Mouse (Mus musculus) testis, adult 2 months (tissue): ENCODE measurements around the gene Fam129a. TPM values are rescaled to one million over a fixed set of nuclear protein-coding genes. Genes with fewer than 3 reads are reported as not detected.

ENCODE experiments used
- H3K27ac ChIP-seq: fragments of 200-500 bp; 2 replicates; pipeline ENCODE4 v1.5.1; 2012; ENCODE audit warnings: low read depth, low read length; ENCODE audit not compliant: control insufficient read depth, insufficient read depth
- H3K27me3 ChIP-seq: fragments of 200-500 bp; 2 replicates; pipeline ENCODE4 v1.6.1; 2012; ENCODE audit warnings: mild to moderate bottlenecking, low read length, moderate library complexity; ENCODE audit not compliant: control insufficient read depth, insufficient read depth
- H3K36me3 ChIP-seq: fragments of 200-500 bp; 2 replicates; pipeline ENCODE4 v1.6.1; 2012; ENCODE audit warnings: mild to moderate bottlenecking, low read length; ENCODE audit not compliant: control insufficient read depth, insufficient read depth
- H3K4me1 ChIP-seq: fragments of 200-500 bp; 2 replicates; pipeline ENCODE4 v1.6.1; 2012; ENCODE audit warnings: low read length; ENCODE audit not compliant: control insufficient read depth, insufficient read depth
- H3K4me3 ChIP-seq: fragments of 200-500 bp; 2 replicates; pipeline ENCODE4 v1.5.1; 2012; ENCODE audit warnings: low read depth, mild to moderate bottlenecking, low read length, moderate library complexity, mixed read lengths; ENCODE audit not compliant: control insufficient read depth
- CTCF ChIP-seq: fragments of 200-500 bp; IDR thresholded peaks from 2 replicates; pipeline ENCODE4 v1.5.1; 2012; ENCODE audit warnings: low read depth, mild to moderate bottlenecking, inconsistent platforms, low read length, moderate library complexity; ENCODE audit not compliant: control insufficient read depth, insufficient read depth, insufficient replicate concordance
- POLR2A ChIP-seq: fragments of 200-500 bp; IDR thresholded peaks from 2 replicates; pipeline ENCODE4 v1.6.1; 2012; ENCODE audit warnings: low read depth, mild to moderate bottlenecking, inconsistent platforms, low read length, moderate library complexity; ENCODE audit not compliant: control insufficient read depth
- polyA plus RNA-seq: library from polyadenylated mRNA; depleted of rRNA; stranded (reverse); fragments of >200 nt; gene quantifications from 2 replicates; pipeline ENCODE4 v1.2.3, GENCODE M21; 2012; rRNA removed

Gene Fam129a
- polyA plus RNA-seq, 1 experiment = 8.8 TPM

GRCm38 (mm10) chr1:151766166-151766565 lies 195.2 kb downstream of the Fam129a start:
- Histone ChIP-seq H3K4me1 (no peaks in the 10 kb centered on the region), H3K27ac (no peak overlapping the region), H3K4me3 (no peak overlapping the region), H3K27me3 (no peaks in the 10 kb centered on the region), H3K36me3 (no peaks in the 10 kb centered on the region)
- TF ChIP-seq POLR2A (no peak), CTCF (no peak)

DNA sequence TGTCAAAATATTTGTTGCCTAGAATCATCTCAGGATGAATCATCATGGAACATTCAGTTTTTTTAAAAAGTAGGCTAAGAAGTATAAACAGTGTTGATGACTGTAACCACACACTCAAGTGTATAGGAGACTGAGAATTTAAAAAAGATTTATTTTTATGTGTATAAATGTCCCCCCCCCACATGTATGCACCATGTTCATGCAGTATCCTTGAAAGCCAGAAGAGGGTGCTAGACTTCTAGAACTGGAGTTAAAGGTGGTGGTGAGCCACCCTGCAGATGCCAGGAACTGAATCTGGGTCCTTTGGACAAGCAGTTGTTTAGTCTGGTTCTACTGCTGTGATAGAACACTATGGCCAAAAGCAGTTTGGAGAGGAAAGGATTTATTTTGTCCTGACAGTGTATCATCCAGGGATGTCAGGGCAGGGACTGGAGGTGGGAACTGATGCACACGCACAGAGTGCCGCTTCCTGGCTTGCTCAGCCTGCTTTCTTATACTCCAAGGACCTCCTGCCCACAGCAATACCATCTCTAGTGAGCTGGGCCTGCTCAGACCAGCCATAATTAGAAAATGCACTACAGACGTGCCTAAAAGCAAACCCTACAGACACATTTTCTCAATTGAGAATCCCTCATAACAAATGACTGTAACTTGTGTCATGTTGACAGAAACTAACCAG lies 196.1 kb downstream of the Fam129a start:
- Histone ChIP-seq H3K36me3 (no peaks in the 10 kb centered on the region), H3K4me3 (no peak overlapping the region), H3K27me3 (no peaks in the 10 kb centered on the region), H3K27ac (no peak overlapping the region), H3K4me1 (no peaks in the 10 kb centered on the region)
- TF ChIP-seq POLR2A (no peak), CTCF (no peak)

DNA sequence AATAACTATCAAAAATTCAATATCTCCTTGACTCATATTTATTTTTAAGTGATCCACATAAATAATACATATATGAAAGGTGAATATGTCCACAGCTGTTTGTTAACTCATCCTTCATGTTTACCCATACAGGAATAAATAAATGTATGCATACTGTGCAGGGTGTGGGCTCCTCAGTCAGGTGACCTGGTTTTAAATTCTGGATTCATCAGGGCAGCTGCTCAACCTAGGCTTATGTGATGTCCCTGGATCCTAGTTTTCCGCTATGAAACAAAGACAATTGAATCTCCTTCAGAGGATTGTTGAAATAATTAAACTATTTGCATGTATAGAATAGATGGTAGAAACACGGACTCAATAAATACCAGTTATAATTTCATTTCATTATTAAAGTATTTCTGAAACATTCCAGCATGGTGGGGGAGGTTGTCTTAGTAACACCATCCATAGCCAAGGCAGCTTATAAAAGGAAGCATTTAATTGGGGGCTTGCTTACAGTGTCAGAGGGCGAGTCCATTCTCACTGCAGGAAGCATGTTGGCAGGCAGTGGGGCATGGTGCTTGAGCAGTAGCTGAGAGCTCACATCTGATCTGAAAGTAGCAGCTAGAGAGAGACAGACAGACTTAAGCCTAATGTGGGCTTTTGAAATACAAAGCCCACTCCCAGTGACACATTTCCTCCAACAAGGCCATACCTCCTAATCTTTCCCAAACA lies 198.4 kb downstream of the Fam129a start:
- no peaks in the 10 kb centered on the region for H3K4me1 ChIP-seq
- no peak overlapping the region for H3K27ac ChIP-seq
- no peak for TF ChIP-seq CTCF
- TF ChIP-seq POLR2A = no peak
- no peaks in the 10 kb centered on the region for H3K36me3 ChIP-seq
- H3K27me3 ChIP-seq = no peaks in the 10 kb centered on the region
- no peak overlapping the region for H3K4me3 ChIP-seq

Other genes starting within 250 kb of the Fam129a start
- 53.7 and 73.0 TPM in 2 replicates for gene Ivns1abp, start 226.7 kb upstream of the Fam129a start, polyA plus RNA-seq
- 21.2 and 29.0 TPM in 2 replicates for gene Swt1, start 142.7 kb upstream of the Fam129a start, polyA plus RNA-seq
- gene Trmt1l, start 142.6 kb upstream of the Fam129a start, polyA plus RNA-seq = 14.0 and 14.7 TPM in 2 replicates
- 39.9 and 42.6 TPM in 2 replicates for gene Rnf2, start 70.2 kb upstream of the Fam129a start, polyA plus RNA-seq
- 3.0 and 3.6 TPM in 2 replicates for gene Edem3, start 184.2 kb downstream of the Fam129a start, polyA plus RNA-seq